Mouse (Mus musculus) cerebellum, postnatal 4 days (tissue): ENCODE measurements around the gene Mbd3.

Source experiments
- DNase-seq, 2 experiments: peaks; one replicate each; pipeline ENCODE4 v3.0.0; 2022; ENCODE audit warnings: low spot score in 2 of 2, mixed read lengths in 1 of 2

The Mbd3 gene

DNA sequence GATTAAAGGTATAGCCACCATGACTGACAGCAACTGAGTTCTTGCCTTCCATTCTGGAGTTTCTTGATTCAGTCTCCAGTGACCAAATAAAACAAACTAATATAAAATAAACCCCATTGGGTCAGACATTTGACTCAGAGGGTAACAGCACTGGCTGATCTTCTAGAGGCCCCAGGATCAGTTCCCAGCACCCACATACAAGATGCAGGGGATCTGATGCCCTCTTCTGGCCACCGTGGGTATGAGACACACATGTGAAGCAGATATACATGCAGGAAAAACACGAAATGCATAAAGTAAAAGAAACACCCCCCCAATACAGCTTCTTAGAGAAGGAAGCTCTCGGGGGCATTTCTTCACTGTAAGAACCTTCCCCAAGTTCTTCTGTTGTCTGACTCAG, 25.7 kb upstream of the Mbd3 start:
- DNase-seq = no peak

DNA sequence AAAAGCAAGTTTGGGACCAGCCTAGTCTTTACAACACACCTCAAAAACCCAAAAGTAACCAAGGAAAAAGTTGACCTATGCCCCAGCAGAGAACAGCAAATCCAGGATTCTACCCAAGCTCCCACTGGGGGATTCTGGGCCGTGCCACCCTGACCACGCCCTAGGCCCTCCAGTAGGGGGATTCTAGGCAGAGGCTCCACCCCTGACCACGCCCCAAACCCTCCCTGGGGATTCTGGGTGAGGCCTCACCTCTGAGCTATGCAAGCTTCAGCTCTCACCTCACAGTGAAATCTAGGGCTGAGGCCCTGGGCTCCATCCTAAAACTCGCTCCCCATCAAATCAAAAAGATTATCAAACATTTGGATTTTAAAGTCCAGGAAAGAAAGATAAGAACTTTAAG, 24.2 kb upstream of the Mbd3 start:
- DNase-seq = no peak

DNA sequence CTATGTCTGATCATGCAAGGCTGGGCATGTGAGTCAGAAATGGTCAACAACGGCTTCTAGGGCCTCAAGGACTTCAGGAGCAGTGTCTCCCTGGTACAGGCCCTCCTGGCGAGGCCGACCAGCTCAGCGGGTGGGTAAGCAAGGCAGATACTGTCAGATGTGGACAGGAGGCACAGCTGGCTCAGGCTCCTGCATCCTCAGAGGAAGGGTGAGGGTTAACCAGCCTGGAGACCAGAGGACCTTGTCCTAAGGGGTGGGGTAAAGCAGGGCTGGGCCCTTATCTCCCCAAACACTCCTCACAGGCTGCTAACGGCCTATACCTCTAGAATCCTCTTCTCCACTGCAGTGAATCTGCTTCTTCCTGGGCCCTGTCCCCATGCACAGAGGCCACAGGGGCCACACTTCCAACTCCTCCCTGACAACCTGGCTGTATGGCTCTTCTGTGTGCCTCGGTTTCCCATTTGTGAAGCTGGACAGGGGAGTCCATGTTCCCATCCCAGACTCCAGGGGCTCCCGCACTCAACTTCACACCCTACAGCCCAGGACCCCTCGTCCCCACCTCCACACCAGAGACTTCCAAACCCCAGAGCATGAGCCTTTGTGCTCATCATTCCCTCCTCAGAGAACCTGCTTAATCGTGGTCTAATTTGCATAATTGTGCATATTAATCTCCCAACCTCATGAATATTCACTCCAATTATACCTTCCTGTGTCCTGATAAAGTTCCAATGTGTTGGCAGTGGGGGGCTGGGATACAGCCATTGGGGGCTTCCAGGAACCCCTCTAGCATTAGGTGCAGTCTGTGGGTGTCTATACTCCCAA, 22.5 kb upstream of the Mbd3 start:
- DNase-seq = no peak

GRCm38 (mm10) chr10:80421208-80421607, 21.9 kb upstream of the Mbd3 start:
- no peak for DNase-seq

- no peak for DNase-seq
Measured at GRCm38 (mm10) chr10:80420729-80421128, 21.4 kb upstream of the Mbd3 start.

GRCm38 (mm10) chr10:80419419-80419818, 20.1 kb upstream of the Mbd3 start:
- peak in 1 of 2 experiments; percentile 46 for DNase-seq

GRCm38 (mm10) chr10:80418311-80418710, 19.0 kb upstream of the Mbd3 start:
- DNase-seq = peak in 1 of 2 experiments; percentile 81

DNA sequence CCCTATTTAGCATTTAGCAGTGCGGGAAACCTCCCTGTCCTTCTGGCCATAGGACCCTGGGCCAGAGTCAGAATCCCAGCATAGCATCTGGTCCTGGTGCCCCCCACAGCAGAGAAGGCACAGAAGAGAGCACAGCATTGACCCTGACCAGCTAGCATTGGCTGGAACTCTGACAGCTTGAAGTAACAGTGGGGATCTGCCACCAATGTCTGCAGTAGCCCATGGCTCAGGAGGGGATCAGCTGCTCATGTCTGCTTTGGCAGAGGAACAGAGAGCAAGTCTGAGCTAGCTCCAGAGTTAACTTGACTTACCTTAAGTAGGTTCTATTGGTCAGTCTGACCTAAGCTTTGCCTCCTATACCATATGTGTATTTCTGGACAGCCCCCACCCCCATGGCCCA, 18.5 kb upstream of the Mbd3 start:
- no peak for DNase-seq

- no peak for DNase-seq
Measured at GRCm38 (mm10) chr10:80417371-80417770, 18.0 kb upstream of the Mbd3 start.

DNA sequence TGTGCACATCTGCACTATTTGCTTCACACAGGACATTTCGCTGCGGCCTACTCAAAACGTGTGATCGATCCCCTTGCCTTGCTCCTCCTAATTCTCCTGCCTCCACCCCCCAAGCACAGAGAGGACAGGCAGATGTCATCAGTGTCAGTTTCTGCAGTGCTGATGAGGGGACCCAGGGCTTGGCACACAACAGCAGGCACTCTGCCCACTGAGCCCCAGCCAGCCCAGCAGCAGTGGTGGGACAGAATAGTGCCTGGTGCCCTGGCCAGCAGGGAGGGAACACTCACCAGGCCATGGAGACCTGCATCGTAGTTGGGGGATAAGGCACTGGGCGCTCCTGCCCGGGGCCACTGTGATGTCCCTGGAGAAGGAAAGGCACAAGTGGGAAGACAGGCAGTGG, 16.2 kb upstream of the Mbd3 start:
- no peak for DNase-seq

DNA sequence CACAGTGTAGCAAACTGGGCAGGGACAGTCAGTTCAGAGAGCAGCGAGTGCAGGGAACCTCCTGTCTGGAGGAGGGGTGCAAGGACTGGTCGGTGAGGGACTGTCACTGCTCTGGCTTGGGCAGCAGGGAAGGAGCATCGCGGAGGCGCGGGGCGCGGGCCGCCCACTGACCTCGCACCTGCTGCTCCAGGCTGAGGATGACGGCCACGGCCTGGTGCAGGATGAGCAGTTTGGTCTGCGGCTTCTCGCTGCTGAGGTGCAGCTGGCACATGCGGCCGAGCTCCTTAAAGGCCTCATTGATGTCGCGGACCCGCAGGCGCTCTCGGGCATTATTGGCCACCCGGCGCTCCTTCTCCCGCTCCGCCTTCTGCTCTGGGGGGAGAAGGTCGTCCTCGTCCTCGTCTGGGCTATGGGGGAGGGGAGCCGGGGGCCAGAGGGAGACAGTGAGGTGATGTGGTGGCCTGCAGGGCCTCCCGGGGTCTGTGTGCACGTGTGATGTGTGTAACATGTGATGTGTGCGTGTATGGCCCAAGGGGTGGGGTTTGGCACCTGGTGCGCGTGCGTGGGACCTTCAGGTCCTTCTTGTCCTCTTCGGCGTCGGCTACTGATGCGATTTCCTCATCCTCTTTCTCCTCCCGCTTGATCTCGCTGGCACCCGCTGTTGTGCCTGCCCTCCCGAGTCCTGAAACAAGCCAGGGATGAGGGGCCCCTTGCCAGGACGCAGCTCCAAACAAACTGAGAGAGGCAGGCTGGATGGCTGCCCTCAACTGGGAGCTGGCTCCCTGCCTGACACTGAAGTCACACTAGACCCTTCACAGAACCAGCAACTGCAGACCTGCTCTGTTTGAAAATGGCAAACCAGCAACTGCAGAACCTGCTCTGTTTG, 13.5 kb upstream of the Mbd3 start:
- peak; percentile 67 to 86 for DNase-seq

DNA sequence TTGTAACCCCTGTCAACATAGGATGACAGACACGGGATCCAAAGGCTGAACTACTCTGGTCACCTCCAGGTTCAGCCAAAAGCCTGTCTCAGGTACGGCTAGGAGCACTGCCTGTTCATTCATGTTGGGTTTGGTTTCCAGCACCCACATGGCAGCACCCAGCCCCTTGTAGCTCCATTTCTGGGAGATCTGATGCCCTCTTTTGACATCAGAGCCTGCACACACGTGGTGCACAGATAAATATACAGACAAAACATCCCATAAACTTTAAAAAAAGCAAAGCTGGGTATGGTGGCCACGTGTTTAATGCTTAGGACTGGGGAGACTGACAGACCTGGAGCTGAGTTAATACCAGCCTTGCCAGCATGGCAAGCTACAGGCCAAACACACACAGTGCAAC, 8.6 kb upstream of the Mbd3 start:
- no peak for DNase-seq

DNA sequence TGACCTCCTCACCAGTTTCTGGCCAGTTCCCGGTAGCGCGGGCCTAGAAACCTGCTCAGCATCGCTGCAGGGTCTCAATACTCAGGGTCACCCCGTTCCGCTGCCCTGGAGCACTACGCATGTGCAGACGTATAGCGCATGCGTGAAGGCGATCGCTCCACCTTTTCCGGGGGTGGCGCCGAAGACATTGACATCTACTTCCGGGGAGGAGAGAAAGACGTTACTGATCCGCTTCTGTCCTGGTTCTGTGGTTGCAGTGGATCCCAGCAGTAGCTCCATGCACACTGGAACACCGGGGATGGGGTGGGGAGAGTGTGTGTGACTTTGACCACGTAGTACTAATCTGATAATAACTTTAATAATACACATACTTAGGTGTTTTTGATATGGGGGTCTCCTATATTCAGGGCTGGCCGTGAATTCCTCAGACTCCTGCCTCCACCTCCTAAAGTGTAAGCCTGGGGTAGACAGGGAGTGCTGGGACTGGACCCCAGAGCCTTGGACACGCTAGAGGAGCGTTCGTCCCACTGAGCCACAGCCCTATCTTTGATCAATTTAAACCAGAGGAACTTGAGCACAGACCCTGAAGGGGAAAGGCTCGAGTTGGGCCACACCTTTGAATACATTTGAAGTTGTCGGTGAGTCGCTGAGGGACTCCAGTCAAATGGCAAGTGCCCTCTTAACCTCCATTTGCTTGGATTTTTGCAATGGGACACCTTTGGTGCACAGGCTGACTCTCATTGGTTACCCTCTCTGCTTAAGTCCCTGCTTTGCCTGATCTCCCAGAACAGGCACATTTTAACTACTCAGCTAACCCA, 7.5 kb upstream of the Mbd3 start, which contains the start of gene Uqcr11:
Gene Uqcr11, minus strand, starts transcription at position 147 of the 818 bp plus-strand sequence.
- peak; percentile 82 to 86 for DNase-seq

GRCm38 (mm10) chr10:80405481-80406173, 6.3 kb upstream of the Mbd3 start:
- no peak for DNase-seq

DNA sequence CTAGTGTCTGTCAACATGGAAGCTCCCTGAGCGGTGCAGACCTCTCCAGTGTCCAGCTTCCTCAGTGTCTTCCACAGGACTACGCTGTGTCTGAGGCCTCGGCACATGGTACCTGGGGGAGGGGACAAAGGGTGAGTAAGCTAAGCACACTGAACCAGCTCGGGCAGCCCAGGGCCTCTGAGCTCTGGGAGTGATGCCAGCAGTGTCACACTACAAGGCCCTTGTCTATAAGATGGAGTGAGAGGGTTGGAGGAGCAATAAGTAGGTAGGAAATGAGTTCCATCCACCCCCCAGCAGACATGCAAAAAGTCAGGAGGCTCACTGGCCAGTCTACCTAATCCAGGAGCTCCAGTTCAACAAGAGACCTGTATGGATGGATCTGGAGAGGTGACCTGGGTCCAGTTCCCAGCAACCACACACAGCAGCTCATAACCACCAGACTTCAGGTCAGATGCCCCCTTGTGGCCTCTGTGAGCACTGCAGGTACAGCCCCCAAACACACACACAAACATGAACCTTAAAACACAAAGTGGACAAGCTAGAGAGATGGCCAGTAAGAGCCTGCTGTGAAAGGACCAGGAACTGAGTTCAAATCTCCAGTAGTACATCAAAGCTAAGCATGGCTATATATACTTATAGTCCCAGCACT, 3.8 kb upstream of the Mbd3 start:
- no peak for DNase-seq

GRCm38 (mm10) chr10:80400704-80401161, 1.4 kb upstream of the Mbd3 start:
- DNase-seq = no peak

DNA sequence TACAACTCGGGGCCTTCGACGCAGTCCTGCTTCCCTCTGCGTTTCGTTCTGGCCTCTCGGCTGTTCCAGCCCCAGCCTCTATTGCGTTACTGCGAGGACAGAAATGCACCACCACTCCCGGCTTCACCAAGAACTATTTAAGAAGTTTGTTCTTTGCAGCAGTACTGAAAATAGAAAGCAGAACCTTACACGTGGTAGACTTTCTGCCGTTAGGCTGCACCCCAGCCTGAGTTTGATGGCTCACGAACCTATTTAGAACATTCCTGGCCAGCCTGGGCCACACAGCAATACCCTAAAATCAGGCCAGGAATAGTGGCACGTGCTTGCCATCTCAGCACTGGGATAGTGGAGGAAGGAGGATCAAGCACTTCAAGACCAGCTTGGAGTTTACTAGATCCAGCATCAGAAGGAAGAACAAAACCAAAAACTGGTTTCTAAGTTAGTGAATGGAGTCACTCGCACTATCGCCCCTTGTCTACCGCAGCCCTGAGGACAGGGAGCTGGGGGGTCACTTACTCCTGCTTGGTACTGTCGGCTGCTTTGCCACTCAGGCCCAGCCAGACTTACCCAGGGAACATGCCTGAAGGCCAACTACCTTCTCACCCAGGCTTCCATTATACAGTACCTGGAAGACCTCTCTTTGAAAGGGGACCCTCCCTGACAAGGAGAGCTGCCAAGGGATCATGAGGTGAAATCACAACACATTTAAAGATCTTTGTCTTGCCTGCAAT, 788 bp upstream of the Mbd3 start:
- DNase-seq = no peak

DNA sequence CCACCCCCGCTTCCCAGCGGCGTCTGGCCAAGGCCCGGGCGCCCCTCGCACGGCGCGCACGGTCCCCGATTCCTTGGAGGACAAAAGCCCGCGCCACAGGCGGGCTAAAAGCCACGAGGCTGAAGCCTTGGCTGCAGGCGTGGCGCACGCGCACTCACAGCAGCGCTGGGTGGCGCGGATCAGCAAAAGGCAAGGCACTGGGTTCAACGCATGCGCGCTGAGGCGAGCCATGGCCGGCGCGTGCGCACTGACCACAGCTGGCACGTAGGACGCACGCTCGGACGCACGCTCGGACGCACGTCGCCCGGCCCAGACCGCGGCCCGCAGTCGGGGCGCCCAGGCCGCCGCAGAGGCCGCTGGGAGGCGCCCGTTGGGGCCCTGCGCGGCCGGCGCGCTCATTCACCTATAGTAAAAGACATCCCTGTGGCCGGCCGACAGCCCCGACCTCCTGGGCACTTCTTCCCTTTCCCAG, 595 bp downstream of the Mbd3 start:
- peak; percentile 97 to 99 for DNase-seq

- DNase-seq = no peak
Measured at GRCm38 (mm10) chr10:80398174-80398535, 1.2 kb downstream of the Mbd3 start.
